Mouse (Mus musculus) neural tube, postnatal 0 days (tissue): ENCODE results near the gene Mtmr6. TPM values are rescaled to one million over a fixed set of nuclear protein-coding genes. Genes with fewer than 3 reads are reported as not detected.

Experiments used
- microRNA counts: library from miRNA; unstranded; fragments of <30 nt; microRNA quantifications from one replicate; lab custom pipeline; 2015
- microRNA-seq: library from miRNA; unstranded; fragments of <30 nt; microRNA quantifications from one replicate; pipeline ENCODE4, GENCODE M21; 2016
- polyA plus RNA-seq: library from polyadenylated mRNA; unstranded; fragments of >200 nt; fragmentation: Nextera tagmentation; extraction: Ambion mirVana; gene quantifications from 2 replicates; pipeline ENCODE4 v1.2.1, GENCODE M21; 2015

Gene Mtmr6
- polyA plus RNA-seq: 46.8 and 47.2 TPM in 2 replicates

DNA sequence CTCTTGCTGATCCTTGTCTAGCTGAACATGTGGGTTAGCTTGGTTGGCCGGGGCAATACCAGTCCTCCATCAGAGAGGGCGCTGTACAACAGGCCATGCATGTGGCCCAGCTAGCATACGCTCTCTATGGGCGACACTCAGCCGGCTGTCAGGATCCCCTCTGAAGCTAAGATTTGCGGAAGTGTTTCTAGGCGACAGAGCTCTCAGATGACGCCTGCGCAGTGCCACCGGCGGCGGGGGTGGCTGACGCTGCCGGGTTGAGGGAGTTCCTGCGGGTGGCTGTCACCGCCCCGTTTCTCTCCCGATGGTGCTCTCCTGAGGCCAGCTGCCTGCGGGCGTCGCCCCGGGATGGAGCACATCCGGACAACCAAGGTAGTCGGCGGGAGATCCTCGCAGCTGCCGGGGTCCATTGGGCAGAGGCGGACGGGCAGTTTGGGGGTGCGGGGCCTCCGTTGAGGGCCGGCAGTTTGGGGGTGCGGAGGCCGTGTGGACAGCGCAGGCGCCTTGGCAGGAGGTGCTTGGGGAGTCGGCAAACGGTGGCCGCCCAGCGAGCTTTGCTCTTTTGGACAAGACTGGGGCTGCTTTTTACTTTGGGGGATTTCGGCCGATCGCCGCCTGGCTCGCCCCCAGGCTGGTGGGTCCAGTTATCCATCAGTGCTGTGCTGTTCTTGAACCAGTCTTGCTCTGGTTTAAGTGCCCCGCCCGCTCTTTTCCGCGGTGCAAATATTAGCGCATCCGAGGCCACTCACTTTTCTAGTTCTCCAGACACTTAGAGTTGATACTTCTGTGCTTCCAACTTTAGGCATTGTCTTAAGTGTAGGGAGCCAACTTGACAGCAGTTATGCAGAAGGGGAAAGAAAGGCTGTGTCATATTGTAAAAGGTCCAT, at the start of gene Mtmr6:
TSS of gene Mtmr6 (plus strand) at position 239 of the 887 bp plus-strand sequence.

DNA sequence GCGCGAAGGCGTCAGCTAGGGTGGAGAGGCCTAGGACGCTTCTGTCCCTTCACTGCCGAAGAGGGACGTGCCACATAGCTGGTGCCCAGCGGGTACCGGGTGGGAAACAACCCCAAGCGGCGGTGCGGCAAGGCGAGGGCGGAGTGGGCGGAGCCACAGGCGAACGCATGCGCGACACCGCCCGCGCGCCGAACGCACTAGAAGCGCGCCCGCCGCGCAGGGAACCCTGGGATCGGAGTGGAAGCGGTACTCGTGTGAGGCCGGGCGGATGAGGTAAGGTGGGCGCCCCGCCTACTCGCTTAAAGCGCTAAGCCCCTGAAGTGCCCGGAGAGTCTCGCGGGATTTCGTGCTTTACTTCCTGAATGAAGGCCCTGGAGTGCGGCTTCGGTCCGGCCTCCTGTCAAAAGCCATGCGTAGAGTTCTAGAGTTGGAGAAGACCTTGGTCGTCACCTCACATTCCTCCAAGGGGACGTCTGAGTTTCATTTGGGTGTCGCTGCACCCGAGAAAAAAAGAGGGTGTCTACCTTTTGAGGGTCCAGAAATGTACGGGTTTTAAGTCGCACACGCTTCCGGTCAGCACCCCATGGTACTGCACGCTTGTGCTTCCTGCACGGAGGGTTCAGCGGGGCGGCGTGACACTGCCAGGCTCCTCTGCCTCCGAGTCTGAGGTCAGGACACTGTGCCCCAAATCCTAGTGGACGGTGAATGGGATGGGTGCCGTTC, 13.6 kb upstream of the Mtmr6 start, which contains the start of the genes Nupl1 and Gm49336:
TSS of gene Nupl1 (minus strand) at position 151 of the 723 bp plus-strand sequence.
TSS of gene Gm49336 (minus strand) at position 227 of the 723 bp plus-strand sequence.

MicroRNAs encoded within 50 kb of the gene (microRNA counts, 519-probe panel; counts per million panel counts)
- 40.5 counts per million for microRNA mmu-miR-719 (lab: Ali Mortazavi, UCI)

Small RNA genes within 50 kb of the gene (microRNA-seq; reads per million reads assigned to microRNA genes)
- gene Mir719: not detected

Other genes starting within 250 kb of the Mtmr6 start
- 34.8 and 37.6 TPM in 2 replicates for gene Atp8a2, start 68.0 kb upstream of the Mtmr6 start, polyA plus RNA-seq
- 0.12 TPM in 1 of 2 replicates, not detected in the other for gene Nupl1, start 13.8 kb upstream of the Mtmr6 start, polyA plus RNA-seq
- 28.9 and 30.8 TPM in 2 replicates for gene Gm49336, start 13.7 kb upstream of the Mtmr6 start, polyA plus RNA-seq
- gene Amer2, start 108.0 kb downstream of the Mtmr6 start, polyA plus RNA-seq: 28.0 and 29.9 TPM in 2 replicates